Mouse (Mus musculus) kidney, adult 2 months (tissue): Measurements from ENCODE around the gene 4930469K13Rik. TPM values are rescaled to one million over a fixed set of nuclear protein-coding genes. Genes with fewer than 3 reads are reported as not detected.

Source experiments
- DNase-seq: peaks from one replicate; pipeline ENCODE4 v3.0.0; 2021
- H3K27ac ChIP-seq: fragments of 200-500 bp; 2 replicates; pipeline ENCODE4 v1.5.1; 2012; ENCODE audit warnings: low read depth, low read length, control low read depth, inconsistent platforms; ENCODE audit not compliant: insufficient read depth
- H3K27me3 ChIP-seq: fragments of 200-500 bp; replicated peaks from 2 replicates; pipeline ENCODE4 v1.6.1; 2012; ENCODE audit warnings: mild to moderate bottlenecking, moderate library complexity, low read length, inconsistent platforms; ENCODE audit not compliant: control insufficient read depth, insufficient read depth
- H3K36me3 ChIP-seq: fragments of 200-500 bp; 2 replicates; pipeline ENCODE4 v1.6.1; 2012; ENCODE audit warnings: mild to moderate bottlenecking, moderate library complexity, low read length, inconsistent platforms; ENCODE audit not compliant: control insufficient read depth, insufficient read depth
- H3K4me1 ChIP-seq: fragments of 200-500 bp; 2 replicates; pipeline ENCODE4 v1.6.1; 2011; ENCODE audit warnings: low read length; ENCODE audit not compliant: control insufficient read depth, insufficient read depth
- H3K4me3 ChIP-seq: fragments of 200-500 bp; 2 replicates; pipeline ENCODE4 v1.5.1; 2011; ENCODE audit warnings: mild to moderate bottlenecking, low read depth, low read length, control low read depth; ENCODE audit not compliant: insufficient read depth
- CTCF ChIP-seq: fragments of 200-500 bp; conservative IDR thresholded peaks from 2 replicates; pipeline ENCODE4 v1.5.1; 2011; ENCODE audit warnings: low read depth, mild to moderate bottlenecking, control low read depth, low read length, moderate library complexity, mixed read lengths; ENCODE audit not compliant: insufficient read depth, insufficient read length
- POLR2A ChIP-seq: fragments of 200-500 bp; IDR thresholded peaks from one replicate; pipeline ENCODE4 v1.6.1; 2011; ENCODE audit warnings: low read depth, low read length, control low read depth
- WGBS: fragments of 180-500 bp; shearing (Covaris S2); methylation state at CpG from one replicate; pipeline ENCODE4 v1.1.7; 2018; 5-methylcytosine and 5-hydroxymethylcytosine counted together
- polyA plus RNA-seq: library from polyadenylated mRNA; depleted of rRNA; stranded (reverse); fragments of >200 nt; gene quantifications from 2 replicates; pipeline ENCODE4 v1.2.3, GENCODE M21; 2012

The 4930469K13Rik gene
- polyA plus RNA-seq, 1 experiment = 3.5 TPM

GRCm38 (mm10) chr11:33980146-33980545 is 118.2 kb downstream of the 4930469K13Rik start:
- H3K4me3 ChIP-seq = no peak overlapping the region
- no peak overlapping the region for H3K27ac ChIP-seq
- TF ChIP-seq POLR2A (no peak), CTCF (no peak)
- WGBS = 78% methylated on average over 4 of the region's 4 CpGs
- no peak for DNase-seq
- no peaks in the 10 kb centered on the region for H3K4me1 ChIP-seq
- H3K27me3 ChIP-seq = no peaks in the 10 kb centered on the region
- H3K36me3 ChIP-seq = no peaks in the 10 kb centered on the region

DNA sequence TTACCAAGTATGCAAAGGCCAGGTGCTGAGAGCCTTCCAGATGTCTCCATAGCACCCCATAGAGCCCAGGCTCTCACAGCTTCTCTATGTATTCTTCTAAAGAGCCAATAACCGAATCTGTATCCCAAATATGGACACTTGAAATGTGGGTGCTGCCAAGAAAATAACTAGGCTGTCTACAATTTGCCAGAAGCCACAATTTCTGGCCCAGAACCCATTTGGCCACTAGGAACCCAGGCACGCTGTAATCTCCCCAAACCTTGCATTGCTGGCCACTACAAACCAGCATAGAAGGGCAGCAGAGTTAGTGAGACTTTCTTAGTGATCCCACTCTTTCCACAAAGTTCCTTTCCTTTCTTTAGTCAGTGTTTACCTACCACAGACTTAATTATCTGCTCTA is 123.2 kb downstream of the 4930469K13Rik start:
- H3K4me1 ChIP-seq = no peaks in the 10 kb centered on the region
- no peaks in the 10 kb centered on the region for H3K27me3 ChIP-seq
- TF ChIP-seq CTCF = no peak
- no peak for TF ChIP-seq POLR2A
- DNase-seq = no peak
- no peak overlapping the region for H3K4me3 ChIP-seq
- H3K27ac ChIP-seq = no peak overlapping the region
- 80% methylated on average over 2 of the region's 2 CpGs for WGBS
- no peaks in the 10 kb centered on the region for H3K36me3 ChIP-seq

- WGBS = 80% methylated on average over 14 of the region's 14 CpGs
- Histone ChIP-seq H3K27me3 (no peaks in the 10 kb centered on the region), H3K4me3 (no peak overlapping the region), H3K36me3 (no peaks in the 10 kb centered on the region), H3K27ac (no peak overlapping the region), H3K4me1 (no peaks in the 10 kb centered on the region)
- no peak for DNase-seq
- TF ChIP-seq CTCF = no peak
- TF ChIP-seq POLR2A = no peak
Measured at GRCm38 (mm10) chr11:33974341-33975040, 123.9 kb downstream of the 4930469K13Rik start.

DNA sequence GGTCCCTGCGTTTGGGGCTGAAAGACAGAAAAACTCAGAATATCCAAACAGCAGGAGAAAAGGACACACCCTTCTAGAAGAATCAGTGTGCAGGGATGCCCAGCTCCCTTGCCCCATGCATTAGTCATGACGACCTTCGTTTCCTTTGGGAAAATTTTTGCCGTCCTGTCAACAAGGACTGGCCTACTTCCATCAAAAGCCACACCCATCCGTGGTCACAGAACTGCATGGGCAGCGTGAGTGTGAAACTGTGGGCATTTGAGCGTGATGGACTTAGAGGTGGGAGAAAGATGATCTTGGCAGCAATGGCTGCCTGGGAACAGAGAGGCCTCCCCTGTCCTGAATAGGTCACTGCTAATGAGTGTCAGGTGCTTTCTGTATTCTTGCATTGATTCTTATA is 126.2 kb downstream of the 4930469K13Rik start:
- TF ChIP-seq CTCF (no peak), POLR2A (no peak)
- Histone ChIP-seq H3K27ac (no peak overlapping the region), H3K27me3 (no peaks in the 10 kb centered on the region), H3K4me1 (no peaks in the 10 kb centered on the region), H3K36me3 (no peaks in the 10 kb centered on the region), H3K4me3 (no peak overlapping the region)
- DNase-seq = no peak
- WGBS = 52% methylated on average over 7 of the region's 7 CpGs

DNA sequence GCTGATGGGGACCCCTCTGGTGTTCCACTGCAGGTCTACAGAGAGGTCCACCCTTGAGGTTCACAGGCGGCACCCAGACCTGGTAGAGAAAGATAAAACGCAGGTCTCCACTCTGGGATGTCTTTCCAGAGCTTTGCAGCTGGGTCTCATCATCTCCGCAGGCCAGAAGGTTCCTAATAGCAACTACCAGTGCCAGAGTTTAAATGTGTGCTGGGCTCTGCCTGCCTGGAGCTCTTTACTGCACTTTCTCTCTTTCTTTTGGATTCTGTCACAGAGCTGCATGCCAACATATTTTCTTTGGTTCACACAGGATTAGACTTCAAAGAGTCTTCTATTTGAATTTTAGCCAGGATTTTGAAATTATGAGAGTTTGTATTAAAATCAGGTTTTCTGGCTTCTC is 129.2 kb downstream of the 4930469K13Rik start:
- Histone ChIP-seq H3K4me1 (no peaks in the 10 kb centered on the region), H3K27ac (no peak overlapping the region), H3K4me3 (no peak overlapping the region), H3K36me3 (no peaks in the 10 kb centered on the region), H3K27me3 (no peaks in the 10 kb centered on the region)
- DNase-seq = no peak
- WGBS = 80% methylated on average over 3 of the region's 3 CpGs
- TF ChIP-seq CTCF (no peak), POLR2A (no peak)

DNA sequence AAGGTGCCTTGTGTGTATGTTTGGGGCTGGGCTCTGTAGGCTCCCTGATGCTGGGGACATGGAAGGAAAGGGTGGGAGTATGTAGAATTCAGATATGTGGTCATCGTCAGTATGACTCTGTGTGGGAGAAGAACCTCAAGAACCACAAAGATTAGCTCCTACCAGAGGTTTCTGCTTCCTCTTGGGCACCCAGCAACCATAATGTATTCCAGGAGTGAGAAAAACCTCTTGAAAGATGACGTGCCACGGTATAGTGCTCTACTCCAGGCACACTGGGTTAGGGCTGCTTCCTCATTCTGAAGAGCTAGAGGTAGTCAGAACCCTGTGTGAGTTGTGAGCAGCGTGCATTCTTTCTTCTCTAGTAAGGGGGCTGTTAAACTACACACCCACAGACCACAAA is 130.6 kb downstream of the 4930469K13Rik start:
- Histone ChIP-seq H3K4me1 (no peaks in the 10 kb centered on the region), H3K4me3 (no peak overlapping the region), H3K27ac (no peak overlapping the region), H3K27me3 (no peaks in the 10 kb centered on the region), H3K36me3 (no peaks in the 10 kb centered on the region)
- TF ChIP-seq POLR2A = no peak
- 75% methylated on average over 4 of the region's 4 CpGs for WGBS
- DNase-seq = no peak

DNA sequence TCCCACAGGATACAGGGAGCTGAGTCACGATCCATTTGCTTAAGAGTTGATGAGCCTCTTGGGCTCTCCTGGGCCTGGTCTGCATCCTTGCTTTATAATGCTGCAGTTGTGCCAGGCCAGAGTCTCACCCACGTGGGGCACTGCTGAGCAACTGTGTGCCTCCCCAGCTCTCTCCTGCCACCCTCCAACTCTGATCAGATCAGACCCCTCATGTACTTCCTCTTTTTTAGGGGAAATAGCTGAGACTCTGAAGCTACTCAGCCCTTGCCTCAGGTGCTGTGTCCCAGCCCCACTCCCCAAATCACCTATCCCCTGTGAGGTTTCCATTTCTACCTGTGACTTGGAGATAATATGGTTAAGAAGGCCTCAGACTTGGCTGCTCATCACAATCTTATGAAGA is 133.0 kb downstream of the 4930469K13Rik start:
- H3K27me3 ChIP-seq = no peaks in the 10 kb centered on the region
- DNase-seq = no peak
- H3K36me3 ChIP-seq = no peaks in the 10 kb centered on the region
- no peak overlapping the region for H3K4me3 ChIP-seq
- H3K4me1 ChIP-seq = no peaks in the 10 kb centered on the region
- WGBS = 62% methylated on average over 2 of the region's 2 CpGs
- TF ChIP-seq POLR2A (no peak), CTCF (no peak)
- H3K27ac ChIP-seq = no peak overlapping the region
